Mouse (Mus musculus): ENCODE results near the gene Ptprh.

The Ptprh gene

DNA sequence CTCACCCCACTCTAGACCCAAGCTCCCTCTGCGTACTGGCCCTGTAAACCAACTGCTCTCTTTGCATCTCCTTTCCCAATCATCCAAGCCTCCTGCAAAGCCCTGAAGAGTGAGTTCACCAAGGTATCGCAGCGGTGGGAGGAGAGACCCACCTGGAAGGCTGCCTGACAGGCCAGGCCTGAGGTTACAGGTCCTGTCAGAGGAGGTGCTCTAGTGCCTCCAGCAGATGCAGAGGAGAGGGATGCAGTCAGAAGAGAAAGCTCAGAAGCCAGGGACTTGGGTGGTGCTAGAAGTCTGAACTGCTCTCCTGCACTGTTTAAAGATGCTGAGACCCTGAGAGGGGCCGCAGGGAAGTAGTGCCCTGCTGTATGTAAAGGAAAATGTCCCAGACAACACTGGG is 104.8 kb downstream of the Ptprh start:
- DNase-seq, result no peak

Measured in cerebellum, adult 8-10 months (tissue).